Mouse (Mus musculus): ENCODE data around the gene Gm5475.
A peak's percentile ranks its signal among the peaks of the same experiment; 100 is the strongest.

The Gm5475 gene

DNA sequence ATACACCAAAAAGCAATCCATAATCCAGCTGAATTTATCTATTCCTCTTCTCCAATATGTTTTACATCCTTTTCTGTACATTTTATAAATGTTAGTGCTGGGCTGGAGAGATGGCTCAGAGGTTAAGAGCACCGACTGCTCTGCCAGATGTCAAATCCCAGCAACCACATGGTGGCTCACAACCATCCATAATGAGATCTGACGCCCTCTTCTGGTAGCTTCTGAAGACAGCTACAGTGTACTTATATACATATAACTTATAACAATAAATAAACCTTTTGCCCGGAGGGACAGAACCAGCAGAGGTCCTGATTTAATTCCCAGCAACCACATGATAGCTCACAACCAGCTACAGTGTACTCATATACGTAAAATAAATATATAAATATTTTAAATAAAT is 26.6 kb downstream of the Gm5475 start:
- no peak for DNase-seq (ENCODE audit: low spot score in 2 of 2)

GRCm38 (mm10) chr15:100449495-100449894 is 27.5 kb downstream of the Gm5475 start:
- no peak for DNase-seq (ENCODE audit: low spot score in 2 of 2)

DNA sequence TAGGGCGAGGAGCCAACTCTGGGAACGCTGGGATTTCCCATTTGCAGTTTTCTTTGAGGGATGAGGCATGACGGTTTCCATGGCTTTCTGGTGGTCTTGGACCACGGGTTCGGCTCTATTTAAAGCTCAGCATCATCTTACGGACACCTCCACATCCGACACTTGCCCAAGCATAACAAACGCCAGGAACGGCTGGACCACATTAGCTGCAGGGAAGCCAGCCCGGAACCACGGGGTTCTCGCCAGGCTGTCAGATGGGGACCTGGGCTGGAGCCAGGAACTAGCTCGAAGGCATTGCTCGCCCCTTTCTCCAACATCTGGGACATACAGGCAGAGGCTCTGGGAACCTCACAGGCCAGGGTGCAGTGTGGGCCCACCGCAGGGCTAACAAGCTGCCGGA is 29.3 kb downstream of the Gm5475 start:
- no peak for DNase-seq (ENCODE audit: low spot score in 2 of 2)

GRCm38 (mm10) chr15:100452486-100452885 is 30.5 kb downstream of the Gm5475 start:
- no peak for DNase-seq (ENCODE audit: low spot score in 2 of 2)

GRCm38 (mm10) chr15:100456356-100456991 is 34.5 kb downstream of the Gm5475 start:
- DNase-seq (ENCODE audit: low spot score in 2 of 2): no peak

DNA sequence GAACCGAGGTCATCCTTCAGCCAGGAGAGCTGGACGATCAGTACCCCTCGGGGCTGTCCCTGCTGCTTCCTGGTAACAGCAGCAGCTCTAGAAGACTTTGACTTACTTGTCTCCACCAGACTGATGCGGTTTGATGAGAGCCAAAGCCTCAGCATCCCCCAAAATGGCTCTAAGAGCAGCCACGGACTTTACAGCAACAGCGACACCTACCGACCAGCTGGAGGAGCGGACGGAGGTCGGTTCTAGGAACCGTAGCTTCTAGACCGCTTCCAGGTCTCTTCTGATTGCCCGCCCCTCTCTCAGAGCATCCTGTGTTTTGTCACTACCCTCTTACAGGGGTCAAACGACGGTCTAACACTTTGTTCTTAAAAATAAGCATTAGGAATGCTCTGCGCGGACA is 35.4 kb downstream of the Gm5475 start:
- peak in 1 of 2 experiments; percentile 65 for DNase-seq (ENCODE audit: low spot score in 2 of 2)

- no peak for DNase-seq (ENCODE audit: low spot score in 2 of 2)
Observed at GRCm38 (mm10) chr15:100458055-100458454, 36.1 kb downstream of the Gm5475 start.

- no peak for DNase-seq (ENCODE audit: low spot score in 2 of 2)
Observed at GRCm38 (mm10) chr15:100460942-100461341, 39.0 kb downstream of the Gm5475 start.

- no peak for DNase-seq (ENCODE audit: low spot score in 2 of 2)
Observed at GRCm38 (mm10) chr15:100461646-100462045, 39.7 kb downstream of the Gm5475 start.

GRCm38 (mm10) chr15:100462086-100462485 is 40.1 kb downstream of the Gm5475 start:
- no peak for DNase-seq (ENCODE audit: low spot score in 2 of 2)

DNA sequence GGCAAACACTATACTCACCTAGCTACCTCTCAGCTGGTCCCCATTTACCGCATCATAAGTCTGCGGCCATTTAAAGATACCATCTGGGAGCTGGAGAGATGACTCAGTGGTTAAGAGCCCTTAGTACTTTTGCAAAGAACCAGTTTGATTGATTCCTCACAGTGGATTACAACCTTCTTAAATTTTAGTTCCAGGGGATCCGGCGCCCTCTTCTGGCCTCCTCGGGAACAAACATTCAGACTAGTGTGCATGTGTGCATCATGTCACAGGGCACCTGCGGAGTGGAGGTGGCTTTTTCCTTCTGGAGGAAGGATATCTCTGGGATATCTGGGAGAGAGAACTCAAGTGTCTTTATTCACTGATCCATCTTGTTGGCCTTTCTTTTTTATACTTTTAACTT is 41.8 kb downstream of the Gm5475 start:
- DNase-seq (ENCODE audit: low spot score in 2 of 2): peak in 1 of 2 experiments; percentile 71

DNA sequence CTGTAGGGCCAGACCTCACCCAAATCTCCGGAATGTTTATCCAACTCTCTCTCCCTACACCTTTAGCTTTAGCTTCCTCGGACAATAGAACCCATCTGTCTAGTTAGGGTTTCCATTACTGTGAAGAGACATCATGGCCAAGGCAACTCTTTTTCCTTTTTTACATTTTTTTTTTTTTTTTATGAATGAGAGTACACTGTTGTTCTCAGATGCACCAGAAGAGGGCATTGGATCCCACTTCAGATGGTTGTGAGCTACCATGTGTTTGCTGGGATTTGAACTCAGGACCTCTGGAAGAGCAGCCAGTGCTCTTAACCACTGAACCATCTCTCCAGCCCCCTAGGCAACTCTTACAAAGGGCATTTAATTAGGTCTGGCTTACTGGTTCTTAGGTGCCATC is 43.5 kb downstream of the Gm5475 start:
- no peak for DNase-seq (ENCODE audit: low spot score in 2 of 2)

GRCm38 (mm10) chr15:100467738-100468137 is 45.8 kb downstream of the Gm5475 start:
- no peak for DNase-seq (ENCODE audit: low spot score in 2 of 2)

DNA sequence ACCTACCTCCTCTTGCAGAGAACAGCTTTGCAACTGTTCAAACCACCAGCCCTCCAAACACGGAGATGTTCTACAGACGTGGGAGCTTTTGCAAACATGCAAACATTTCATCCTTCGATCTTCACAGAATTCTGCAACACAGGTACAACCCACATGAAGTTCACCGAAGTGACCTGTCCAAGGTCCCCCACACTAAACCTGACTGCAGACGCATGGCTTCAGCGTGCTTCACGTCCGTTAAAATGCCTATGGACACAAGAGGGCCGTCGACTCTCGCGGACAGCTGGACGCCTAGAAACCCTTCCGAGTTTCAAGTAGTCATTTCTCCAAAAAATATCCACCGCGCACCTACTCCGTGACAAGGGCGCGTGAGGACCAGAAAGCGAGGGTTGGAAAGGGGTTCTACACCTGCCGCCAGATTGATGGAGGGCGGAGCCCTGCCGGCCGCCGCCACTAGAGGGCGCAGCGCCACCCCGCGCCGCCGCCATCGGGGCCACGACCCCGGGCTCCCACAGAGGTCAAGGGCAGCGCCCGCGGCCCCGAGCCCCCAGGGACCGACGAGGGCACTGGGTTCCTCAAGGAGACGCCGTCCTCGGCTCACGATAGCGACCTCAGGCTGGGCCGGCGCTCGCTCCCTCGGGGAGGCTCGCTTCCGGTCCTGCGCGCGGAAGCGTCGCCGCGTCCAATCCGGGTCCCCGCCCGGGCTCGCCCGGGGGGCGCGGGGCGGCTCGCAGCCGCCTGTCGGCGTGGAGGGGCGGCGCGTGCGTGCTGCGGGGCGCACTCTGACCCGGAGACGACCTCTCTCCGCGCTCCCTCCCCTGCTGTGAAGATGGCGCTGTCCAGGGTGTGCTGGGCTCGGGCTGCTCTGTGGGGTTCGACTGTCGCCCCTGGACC is 46.6 kb downstream of the Gm5475 start, which contains the start of gene Letmd1:
Gene Letmd1, plus strand, starts transcription at position 729 of the 894 bp plus-strand sequence.
- DNase-seq (ENCODE audit: low spot score in 2 of 2): peak; percentile 80 to 84

- no peak for DNase-seq (ENCODE audit: low spot score in 2 of 2)
Observed at GRCm38 (mm10) chr15:100469189-100469545, 47.2 kb downstream of the Gm5475 start.

- DNase-seq (ENCODE audit: low spot score in 2 of 2): no peak
Observed at GRCm38 (mm10) chr15:100470037-100470436, 48.1 kb downstream of the Gm5475 start.

- no peak for DNase-seq (ENCODE audit: low spot score in 2 of 2)
Observed at GRCm38 (mm10) chr15:100473926-100474503, 52.1 kb downstream of the Gm5475 start.
